Mouse (Mus musculus): ENCODE results near the gene Epha6.

The Epha6 gene

DNA sequence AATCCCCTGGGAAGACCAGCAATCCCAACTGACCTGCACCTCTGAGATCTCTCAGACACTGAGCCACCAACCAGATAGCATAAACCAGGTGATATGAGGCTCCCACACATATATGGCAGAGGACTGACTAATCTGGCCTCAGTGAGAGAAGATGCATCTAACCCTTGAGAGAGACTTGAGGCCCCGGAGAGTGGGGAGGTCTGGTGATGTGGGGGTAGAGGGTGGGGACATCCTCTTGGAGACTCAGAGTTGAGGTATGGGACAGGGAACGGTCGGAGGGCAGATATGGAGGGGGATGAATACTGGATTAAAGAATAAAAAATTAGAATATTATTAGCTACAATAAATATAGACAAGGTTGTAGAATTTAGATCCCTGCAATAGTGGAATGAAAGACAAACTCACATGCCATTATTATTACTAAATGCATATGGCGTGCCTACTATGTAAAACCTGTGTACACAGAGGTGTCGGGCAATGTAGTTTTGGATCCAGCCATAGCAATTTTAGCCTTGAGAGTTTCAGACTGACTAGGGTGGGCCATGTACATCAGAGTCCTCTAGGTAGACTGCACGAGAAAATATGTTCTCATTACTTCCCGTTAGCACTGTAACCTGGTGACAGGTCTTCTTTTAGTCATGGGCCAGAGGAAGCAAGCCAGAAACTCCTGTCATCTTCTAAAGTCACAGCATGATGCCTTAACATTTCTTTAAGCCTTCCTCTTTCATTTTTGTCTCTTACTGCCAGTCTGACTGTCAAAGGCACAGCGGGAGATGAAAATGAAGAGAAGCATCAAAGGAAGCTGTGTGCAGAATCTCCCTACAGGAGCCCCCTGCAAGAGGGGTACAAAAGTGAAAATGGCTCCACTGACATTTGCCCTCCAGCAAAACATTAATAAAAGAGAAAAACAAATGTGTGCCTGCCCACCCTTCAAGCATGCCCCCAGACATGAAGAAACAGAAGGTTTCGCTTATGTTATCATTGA, 338.7 kb downstream of the Epha6 start:
- DNase-seq (ENCODE audit: low read depth in 2 of 2, low spot score in 2 of 2), result no peak

DNA sequence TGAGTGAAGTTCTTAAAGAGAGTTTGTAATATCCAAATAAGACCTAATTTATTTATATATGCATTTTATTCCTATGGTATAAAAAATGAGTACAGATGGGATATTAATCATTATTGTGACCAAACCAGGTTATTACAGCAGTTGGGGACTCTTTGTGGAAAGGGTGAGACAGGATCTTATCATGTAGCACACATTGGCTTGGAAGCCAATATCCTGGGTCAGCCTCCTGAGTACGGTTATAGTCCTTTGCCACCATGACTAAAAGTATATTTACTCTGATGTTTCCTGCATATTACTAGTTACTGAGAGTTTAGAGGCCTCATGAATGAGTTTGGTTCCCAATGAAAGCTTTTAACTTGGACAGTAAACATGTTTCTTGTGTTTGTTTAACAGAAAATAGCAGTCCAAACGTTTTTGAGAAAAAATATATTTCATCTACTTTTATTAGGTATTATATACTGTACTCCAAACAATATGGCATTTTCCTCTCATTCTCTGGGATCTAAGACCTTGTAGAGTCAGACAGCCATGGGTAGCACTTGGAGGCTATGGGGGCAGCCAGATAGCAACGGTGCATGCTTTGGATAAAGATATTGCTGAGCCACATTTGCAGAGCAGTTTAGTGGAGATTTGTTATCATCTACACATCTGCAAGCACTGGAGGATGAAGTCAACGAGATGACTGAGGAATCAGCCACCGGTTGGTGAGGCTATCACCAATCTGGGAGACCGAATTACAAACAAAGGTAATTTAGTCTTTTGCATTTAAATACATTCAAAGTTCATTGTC, 340.4 kb downstream of the Epha6 start:
- DNase-seq (ENCODE audit: low read depth in 2 of 2, low spot score in 2 of 2), result no peak

DNA sequence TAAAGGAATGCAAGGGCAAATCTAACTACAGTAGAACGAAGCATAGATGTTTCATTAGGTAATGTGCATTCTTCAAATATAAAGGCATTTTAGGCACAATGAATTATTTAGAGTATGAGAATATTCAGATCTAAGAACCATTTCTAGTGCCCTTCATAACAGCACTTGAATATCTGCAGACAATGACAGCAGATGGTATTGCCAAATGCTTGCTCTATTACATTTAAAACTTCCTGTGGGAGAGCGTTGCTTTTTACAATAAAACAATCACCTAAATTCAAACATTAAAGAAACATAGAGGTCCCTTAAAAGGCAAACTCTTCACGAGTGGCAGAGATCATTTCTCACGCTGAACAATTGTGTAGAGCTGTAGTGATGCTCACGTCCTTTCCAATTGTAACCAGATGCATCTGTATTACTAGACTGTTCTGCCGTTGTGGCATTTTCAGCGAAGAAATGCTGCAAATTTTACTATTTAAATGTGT, 347.1 kb downstream of the Epha6 start:
- DNase-seq (ENCODE audit: low read depth in 2 of 2, low spot score in 2 of 2), result no peak

DNA sequence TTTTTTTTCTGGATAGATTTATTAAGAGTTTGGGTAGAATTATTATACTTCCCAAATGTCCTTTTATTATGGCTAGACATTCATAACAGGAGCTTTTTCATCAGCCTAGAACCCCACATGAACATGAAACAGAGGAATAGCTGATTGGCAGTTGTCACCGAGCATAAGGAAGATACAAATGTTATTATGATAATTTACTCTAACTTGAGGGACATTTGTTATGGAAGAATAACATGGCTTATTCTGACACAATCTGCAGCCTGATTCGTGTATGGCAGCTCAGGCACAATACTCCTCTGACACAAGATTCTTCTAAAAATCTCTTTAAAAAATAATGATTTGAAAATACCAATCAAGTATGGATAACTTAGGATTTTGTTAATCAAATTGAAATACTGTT, 347.7 kb downstream of the Epha6 start:
- no peak for DNase-seq (ENCODE audit: low read depth in 2 of 2, low spot score in 2 of 2)

DNA sequence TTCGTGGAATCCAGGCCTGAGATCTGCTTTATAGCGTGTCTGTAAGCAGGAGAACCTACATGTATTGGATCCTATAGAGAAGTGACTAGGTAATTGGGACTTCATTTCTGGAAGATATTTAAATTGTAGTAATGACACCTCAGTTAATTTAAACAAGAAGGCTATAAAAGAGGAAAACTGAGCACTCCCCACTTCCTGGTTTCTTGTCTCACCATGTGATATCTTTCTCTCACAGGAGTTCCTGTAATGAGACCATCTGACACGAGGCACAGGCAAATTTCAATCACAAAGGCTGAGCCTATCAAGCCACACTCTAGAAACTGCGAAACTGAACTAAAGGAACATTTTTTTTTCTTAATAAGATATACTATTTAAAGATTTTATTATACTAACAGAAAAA, 348.3 kb downstream of the Epha6 start:
- DNase-seq (ENCODE audit: low read depth in 2 of 2, low spot score in 2 of 2), result no peak

DNA sequence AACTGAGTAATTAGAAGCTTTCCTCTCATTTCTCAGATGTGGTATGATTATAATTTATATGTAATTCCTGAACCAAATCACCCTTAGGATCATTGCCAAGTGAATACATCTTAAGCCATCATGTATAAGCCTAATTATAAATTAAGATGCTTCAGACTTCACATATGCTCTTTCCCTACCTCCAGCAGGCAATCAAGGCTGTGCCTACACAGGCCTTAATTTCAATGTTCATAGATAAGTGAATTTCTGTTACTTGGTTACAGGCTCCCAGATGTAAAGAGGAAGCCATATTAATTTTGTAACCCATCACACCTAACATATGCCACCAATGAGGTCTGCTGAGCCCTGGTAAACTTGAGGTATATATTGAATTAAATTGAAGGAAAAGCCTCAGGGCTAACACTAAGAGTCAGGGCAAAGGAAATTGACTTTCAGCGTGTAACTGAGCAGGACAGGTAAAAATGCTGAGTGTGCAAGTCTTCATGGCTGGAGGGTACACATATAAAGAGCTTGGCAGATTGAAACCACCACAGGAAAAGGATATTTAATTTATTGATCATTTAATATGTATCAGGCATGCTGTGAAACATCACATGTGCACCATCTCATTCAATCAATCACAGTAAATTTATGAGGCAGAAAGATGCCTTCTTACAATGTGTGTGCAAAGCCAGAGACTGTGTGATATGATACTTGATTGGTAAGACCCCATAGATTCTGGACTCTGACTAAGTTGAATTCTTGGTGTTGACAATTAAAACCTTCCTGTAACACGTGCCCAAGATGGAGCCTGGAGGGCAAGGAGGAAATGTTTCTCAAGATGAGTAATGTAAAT, 365.8 kb downstream of the Epha6 start:
- DNase-seq (ENCODE audit: low read depth in 2 of 2, low spot score in 2 of 2), result no peak

DNA sequence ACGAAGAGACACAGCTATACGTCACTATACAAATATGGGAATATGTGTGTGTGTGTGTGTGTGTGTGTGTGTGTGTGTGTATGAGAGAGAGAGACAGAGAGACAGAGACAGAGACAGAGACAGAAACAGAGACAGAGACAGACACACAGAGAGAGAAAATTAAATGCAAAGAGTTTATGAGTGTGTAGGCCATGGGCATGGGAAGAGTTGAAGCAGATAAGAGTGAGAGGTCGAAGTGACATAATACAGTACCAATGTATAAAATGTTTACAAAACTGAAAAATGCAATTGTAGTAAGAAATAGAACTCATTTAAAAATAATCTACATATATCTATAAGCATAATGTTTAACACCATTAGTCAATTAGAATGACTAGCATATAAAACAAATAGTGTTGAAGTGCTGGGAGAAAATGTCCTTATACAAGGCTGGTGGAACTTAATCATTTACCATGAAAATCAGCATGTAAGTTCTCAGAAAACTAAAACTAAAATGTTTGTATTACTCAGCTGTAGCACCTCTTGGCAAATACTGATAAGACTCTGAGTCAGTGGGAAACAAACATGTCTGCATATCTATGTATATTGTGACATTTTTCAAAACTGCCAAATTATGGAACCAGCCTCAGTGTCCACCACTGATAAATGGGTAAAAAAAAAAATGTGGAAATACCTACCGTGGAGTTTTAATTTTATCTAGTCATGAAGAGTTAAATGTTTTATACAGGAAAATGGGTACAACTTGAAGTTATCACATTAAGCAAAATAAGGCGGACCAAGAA, 371.2 kb downstream of the Epha6 start:
- no peak for DNase-seq (ENCODE audit: low read depth in 2 of 2, low spot score in 2 of 2)

DNA sequence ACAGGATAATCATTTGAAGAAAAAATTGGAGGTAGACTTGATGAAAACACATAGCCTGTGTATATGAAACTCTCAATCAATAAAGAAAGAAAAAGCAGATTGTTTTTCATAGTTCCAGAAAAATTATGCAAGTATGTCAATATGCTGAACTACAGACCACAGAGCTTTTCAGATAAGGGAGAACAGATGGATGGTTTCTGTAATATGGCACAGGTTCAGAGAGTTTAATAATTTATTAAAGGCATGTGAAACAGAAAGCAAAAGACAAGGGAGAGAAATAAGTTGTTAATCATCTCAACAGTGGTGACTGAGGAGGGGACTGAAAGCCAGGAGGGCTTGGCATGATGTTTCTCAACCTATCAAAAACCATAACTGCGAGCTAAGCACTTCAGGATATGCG, 372.3 kb downstream of the Epha6 start:
- DNase-seq (ENCODE audit: low read depth in 2 of 2, low spot score in 2 of 2), result no peak

DNA sequence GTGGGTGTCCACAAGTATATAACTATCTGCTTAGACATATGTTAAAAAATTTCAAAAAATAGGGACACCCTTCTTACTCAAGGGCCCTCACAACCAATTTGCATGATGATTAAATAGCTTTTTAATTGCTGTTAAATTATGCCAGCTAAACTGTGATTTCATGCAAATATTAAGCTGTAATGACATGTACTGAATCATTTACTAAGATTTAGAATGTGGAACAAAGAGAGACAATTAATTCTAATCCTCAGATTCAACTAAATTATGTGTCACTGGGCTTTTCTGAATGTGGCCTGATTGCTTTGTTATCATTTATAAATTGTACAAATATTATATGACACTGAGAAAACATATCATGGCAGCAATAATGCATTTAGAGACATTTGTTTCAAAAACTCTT, 396.2 kb downstream of the Epha6 start:
- DNase-seq (ENCODE audit: low read depth in 2 of 2, low spot score in 2 of 2), result no peak

DNA sequence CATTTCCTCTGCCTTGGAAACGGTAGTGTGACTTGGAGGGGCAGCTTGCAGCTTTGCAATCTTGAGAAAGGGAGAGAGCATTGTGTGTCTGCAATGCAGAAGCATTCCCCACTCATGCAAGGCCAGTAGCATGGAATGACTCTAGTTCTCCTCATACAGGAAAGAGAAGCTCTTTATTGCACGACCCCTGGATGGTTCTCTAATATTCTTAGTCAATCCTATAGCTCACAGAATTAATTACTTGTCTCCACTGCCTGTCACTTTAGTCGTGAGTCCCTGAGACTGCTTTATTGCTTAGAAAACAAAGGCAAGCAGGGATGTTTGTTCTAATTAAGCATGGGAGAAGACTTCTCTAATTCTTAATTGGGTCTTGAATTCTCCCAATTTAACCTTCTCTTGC, 429.8 kb downstream of the Epha6 start:
- no peak for DNase-seq (ENCODE audit: low read depth in 2 of 2, low spot score in 2 of 2)

DNA sequence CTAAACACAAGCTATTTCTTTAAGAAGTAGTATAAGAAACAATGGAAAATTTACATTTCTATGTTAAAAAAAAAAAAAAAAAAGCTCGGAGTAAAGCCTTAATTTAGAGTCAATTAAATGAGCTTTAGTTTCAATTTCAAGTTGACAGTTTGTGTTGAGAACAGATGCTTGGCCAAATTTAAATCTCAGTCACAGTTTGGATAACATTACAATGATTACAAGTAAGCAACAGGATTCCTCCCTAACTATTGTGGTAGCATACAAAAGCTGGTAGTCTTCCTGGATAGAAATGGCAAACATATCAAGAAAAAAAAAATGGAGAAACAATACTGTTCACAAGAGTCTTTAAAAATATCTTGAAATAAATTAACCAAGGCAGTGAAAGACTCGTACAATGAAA, 452.9 kb downstream of the Epha6 start:
- no peak for DNase-seq (ENCODE audit: low read depth in 2 of 2, low spot score in 2 of 2)

DNA sequence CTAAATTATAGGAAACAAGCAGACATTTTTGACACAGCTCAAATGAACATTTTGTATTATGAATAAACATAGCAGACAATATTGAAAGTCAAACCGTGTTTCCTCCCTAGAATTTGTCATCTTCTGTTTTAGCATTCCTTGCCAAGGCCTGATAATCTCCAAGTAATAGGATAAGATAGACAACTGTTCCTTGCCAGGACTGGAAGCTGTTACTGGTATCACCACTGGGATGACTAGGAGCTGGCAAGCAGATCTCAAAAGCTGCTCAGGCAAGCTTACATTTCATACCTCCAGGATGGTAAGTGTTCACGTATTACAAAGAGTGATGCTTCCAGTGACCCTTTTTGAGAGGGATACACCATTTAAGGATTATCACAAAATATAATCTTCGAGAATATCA, 461.0 kb downstream of the Epha6 start:
- DNase-seq (ENCODE audit: low read depth in 2 of 2, low spot score in 2 of 2), result no peak

DNA sequence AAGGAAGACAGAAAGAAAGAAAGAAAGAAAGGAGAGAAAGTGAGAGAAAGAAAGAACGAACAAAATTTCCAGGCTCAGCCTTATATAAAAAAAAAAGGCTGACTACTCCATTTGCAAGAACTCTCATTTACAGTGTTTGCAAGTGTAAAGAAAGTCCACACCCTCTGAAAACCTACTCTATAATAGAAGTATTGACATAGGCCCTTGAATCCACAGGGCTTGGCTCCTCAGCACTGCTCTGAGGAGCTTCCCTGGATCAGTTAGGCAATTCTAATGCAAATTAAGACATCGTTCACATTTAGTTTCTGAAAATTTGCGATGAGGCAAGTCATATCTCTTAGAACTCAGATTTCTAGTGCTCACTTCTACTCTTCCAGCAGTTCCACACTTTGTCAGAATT, 483.9 kb downstream of the Epha6 start:
- no peak for DNase-seq (ENCODE audit: low read depth in 2 of 2, low spot score in 2 of 2)

DNA sequence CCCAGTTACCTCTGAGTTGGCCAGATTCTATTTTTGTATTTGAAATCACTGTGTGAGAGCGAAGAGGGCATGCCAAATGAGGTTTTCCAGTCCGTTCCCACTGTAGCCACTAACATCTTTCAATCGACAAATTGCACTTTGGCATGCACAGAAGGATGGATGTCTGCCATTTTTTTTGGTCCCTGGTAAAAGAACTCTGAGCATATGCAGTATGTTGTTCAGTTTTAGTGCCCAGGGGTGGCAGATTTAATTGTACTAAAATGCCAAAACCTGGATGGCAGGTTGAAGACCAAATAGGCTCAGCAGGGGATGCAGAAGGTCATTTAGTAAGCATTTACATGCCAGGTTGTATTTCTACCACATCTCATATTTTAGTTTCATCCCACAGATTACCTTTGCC, 503.1 kb downstream of the Epha6 start:
- DNase-seq (ENCODE audit: low read depth in 2 of 2, low spot score in 2 of 2), result no peak

DNA sequence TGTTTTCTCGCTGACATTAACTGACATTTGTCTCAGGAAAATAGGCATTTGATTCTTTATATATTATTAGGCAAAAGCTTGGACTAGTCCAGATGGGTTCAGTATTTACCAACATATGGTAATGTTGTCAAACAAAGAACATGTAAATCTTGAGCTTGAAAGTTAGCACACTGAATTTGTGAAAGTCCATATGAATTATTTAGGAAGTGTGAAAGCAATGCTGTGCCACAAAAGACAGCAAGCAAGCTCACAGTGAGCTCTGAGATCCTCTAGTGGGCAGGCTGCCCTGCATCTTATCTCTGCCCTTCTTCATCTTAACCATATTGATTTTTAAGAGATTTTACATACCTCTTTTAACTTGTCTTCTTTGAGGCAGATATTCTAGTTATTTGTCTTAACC, 510.0 kb downstream of the Epha6 start:
- DNase-seq (ENCODE audit: low read depth in 2 of 2, low spot score in 2 of 2), result no peak

DNA sequence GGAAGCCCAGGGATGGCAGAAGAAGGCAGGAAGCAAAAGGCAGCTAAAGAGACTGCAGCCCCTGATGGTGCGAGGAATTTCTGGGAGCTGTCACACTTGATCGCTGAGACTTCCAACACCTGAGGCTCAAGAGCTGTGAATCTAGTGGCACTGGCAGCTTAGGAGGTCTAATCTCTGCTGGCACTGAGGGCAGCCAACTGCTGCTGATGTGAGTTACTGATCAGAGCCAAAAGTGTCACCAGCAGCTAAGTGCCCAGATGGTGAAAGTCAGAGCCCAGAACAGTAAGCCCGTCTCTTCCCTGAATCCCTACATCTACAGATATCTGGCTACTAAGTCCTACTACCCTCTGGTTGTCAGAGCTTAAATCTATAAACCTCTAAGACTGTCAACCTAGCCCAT, 518.4 kb downstream of the Epha6 start:
- no peak for DNase-seq (ENCODE audit: low read depth in 2 of 2, low spot score in 2 of 2)

DNA sequence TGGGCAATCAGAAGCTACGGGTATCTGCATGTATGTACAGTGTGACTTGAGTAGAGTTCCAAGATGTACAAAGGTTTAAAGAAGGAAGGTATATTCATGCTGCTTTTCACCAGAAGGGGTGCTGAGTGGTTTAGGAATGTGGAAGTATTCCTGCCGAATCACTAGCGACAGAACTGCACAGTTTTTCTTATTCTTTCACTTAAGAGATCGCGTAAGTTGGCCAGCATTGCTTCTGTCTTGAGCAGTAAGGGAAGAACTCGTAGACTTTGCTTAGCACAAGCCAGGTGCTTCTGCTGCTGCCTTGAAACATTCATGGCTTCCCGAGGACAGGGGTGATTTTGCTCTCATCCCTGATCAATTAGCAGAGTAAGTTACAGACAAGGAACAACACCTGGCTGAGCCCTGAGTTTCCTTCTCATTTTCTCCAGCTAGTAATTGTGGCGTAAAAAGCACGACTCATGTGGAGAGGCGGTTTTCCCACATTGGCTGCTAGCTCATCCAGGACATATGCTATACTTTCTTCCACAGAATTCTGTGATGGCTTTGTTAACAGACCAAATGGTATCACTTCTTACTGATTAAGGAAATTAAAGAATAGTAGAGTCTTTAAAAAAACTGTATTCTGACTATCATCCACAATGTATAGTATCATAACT, 534.7 kb downstream of the Epha6 start:
- no peak for DNase-seq (ENCODE audit: low read depth in 2 of 2, low spot score in 2 of 2)

DNA sequence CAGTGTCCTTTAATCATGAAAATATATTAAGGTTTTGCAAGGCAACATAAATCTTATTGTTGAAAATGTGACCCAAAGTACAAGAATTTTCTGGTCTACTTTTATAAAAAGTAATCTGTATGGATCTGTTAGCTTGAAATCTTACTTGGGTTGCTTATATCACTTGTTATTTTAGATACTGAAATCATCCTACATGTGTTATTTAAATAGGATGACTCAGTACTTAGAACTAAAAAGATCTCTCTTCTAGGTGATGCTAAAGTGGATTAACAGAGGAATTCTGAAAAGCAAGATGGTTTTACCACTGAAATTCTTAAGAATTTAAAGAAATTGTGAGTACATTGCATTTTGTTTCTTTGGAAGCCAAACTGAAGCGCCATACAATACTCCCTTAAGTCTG, 561.5 kb downstream of the Epha6 start:
- no peak for DNase-seq (ENCODE audit: low read depth in 2 of 2, low spot score in 2 of 2)

DNA sequence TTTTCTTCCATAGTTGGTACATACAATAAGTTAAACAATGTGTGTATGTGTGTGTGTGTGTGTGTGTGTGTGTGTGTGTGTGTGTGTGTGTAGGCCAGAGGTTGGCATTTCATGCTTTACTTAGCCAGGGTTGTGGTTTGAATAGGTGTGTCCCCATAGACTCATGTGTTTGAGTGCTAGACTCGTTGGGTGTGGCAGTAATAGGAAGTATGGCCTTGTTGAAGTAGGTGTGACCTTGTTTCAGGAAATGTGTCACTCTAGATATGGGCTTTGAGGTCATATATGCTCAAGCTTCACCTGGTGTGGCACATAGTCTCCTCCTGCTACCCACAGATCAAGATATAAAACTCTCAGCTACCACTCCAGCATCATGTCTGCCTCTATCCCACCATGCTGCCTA, 577.0 kb downstream of the Epha6 start:
- DNase-seq (ENCODE audit: low read depth in 2 of 2, low spot score in 2 of 2), result no peak
